Mouse (Mus musculus) thymus, adult 2 months (tissue): ENCODE data around the gene Fbxo5. TPM values are rescaled to one million over a fixed set of nuclear protein-coding genes. Genes with fewer than 3 reads are reported as not detected.
A peak's percentile ranks its signal among the peaks of the same experiment; 100 is the strongest.

Experiments
- DNase-seq: peaks from one replicate; pipeline ENCODE4 v3.0.0; 2021
- H3K27ac ChIP-seq: fragments of 200-500 bp; 2 replicates; pipeline ENCODE4 v1.5.1; 2012; ENCODE audit warnings: low read length, control low read depth; ENCODE audit not compliant: control insufficient read depth, insufficient read depth
- H3K27me3 ChIP-seq: fragments of 200-500 bp; 2 replicates; pipeline ENCODE4 v1.6.1; 2012; ENCODE audit warnings: mild to moderate bottlenecking, low read length, moderate library complexity, mixed read lengths; ENCODE audit not compliant: control insufficient read depth, insufficient read depth
- H3K36me3 ChIP-seq: fragments of 200-500 bp; 2 replicates; pipeline ENCODE4 v1.6.1; 2012; ENCODE audit warnings: mild to moderate bottlenecking, low read length, moderate library complexity; ENCODE audit not compliant: control insufficient read depth, insufficient read depth
- H3K4me1 ChIP-seq: fragments of 200-500 bp; replicated peaks from 2 replicates; pipeline ENCODE4 v1.6.1; 2012; ENCODE audit warnings: low read length; ENCODE audit not compliant: control insufficient read depth, insufficient read depth
- H3K4me3 ChIP-seq: fragments of 200-500 bp; 2 replicates; pipeline ENCODE4 v1.5.1; 2012; ENCODE audit warnings: mild to moderate bottlenecking, low read length, control low read depth, moderate library complexity; ENCODE audit not compliant: control insufficient read depth, insufficient read depth
- CTCF ChIP-seq: fragments of 200-500 bp; IDR thresholded peaks from 2 replicates; pipeline ENCODE4 v1.5.1; 2012; ENCODE audit warnings: mild to moderate bottlenecking, control low read depth, low read length, moderate library complexity, borderline replicate concordance; ENCODE audit not compliant: control insufficient read depth, poor library complexity, insufficient read depth; ENCODE audit errors: extremely low read depth
- POLR2A ChIP-seq: fragments of 200-500 bp; IDR thresholded peaks from 2 replicates; pipeline ENCODE4 v1.6.1; 2012; ENCODE audit warnings: mild to moderate bottlenecking, low read length, control low read depth, moderate library complexity; ENCODE audit not compliant: control insufficient read depth, poor library complexity, insufficient read depth; ENCODE audit errors: extremely low read depth
- WGBS: fragments of 180-500 bp; shearing (Covaris S2); methylation state at CpG from one replicate; pipeline ENCODE4 v1.1.7; 2018; 5-methylcytosine and 5-hydroxymethylcytosine counted together
- polyA plus RNA-seq: library from polyadenylated mRNA; depleted of rRNA; stranded (reverse); fragments of >200 nt; gene quantifications from 2 replicates; pipeline ENCODE4 v1.2.3, GENCODE M21; 2012; rRNA removed

Gene Fbxo5
- 17.6 and 23.8 TPM in 2 replicates for polyA plus RNA-seq

DNA sequence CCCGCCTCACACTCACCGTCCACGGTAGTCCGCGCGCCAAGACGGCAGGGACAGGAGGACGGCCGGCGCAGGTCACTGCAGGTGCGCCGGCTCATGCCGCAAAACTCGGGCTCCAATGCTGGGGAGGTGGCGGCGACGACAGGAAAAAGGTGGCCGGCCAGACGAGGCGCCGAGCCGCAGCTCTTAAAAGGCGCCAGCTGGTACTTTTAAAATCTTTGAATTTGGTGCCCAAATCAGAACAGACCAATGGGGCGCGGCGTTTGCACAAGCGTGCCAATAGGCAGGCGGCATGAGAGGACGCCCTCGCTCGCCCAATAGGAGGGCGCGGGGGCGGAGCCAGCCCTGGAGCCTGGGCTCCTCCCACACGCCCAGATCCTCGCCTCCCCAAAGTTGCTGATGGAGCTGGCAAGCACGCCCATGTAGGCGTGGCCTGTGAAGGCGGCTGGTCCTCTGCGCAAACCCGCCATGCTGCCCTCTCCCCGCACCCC is at the start of gene Fbxo5:
TSS of gene Fbxo5 (minus strand) at position 358 of the 488 bp plus-strand sequence.
- peaks cover 16% of the 10 kb centered on the region for H3K4me1 ChIP-seq
- no peaks in the 10 kb centered on the region for H3K27me3 ChIP-seq
- DNase-seq = peak; percentile 98
- 0 out of 2 replicates have a peak, but pooled peaks have one; percentile 44 for TF ChIP-seq POLR2A
- TF ChIP-seq CTCF = no peak
- H3K36me3 ChIP-seq = peaks cover 19% of the 10 kb centered on the region
- under 1% methylated on average over 42 of the region's 42 CpGs for WGBS
- peak within 1 kb of the TSS; percentile 57 for H3K4me3 ChIP-seq
- peak within 1 kb of the TSS; percentile 64 for H3K27ac ChIP-seq

GRCm38 (mm10) chr10:5853290-5853868 is 48.0 kb upstream of the Fbxo5 start:
- H3K36me3 ChIP-seq = no peaks in the 10 kb centered on the region
- no peak for DNase-seq

GRCm38 (mm10) chr10:5846939-5847338 is 41.5 kb upstream of the Fbxo5 start:
- Histone ChIP-seq H3K27me3 (no peaks in the 10 kb centered on the region), H3K27ac (no peak overlapping the region), H3K4me1 (no peaks in the 10 kb centered on the region), H3K4me3 (no peak overlapping the region), H3K36me3 (no peaks in the 10 kb centered on the region)
- WGBS = 23% methylated on average over 2 of the region's 2 CpGs
- DNase-seq = no peak
- TF ChIP-seq CTCF (no peak), POLR2A (no peak)

More at GRCm38 (mm10) chr10:5853290-5853868, 48.0 kb upstream of the Fbxo5 start:
- no peak overlapping the region for H3K27ac ChIP-seq
- TF ChIP-seq POLR2A = no peak
- TF ChIP-seq CTCF = no peak
- H3K4me1 ChIP-seq = no peaks in the 10 kb centered on the region
- H3K27me3 ChIP-seq = no peaks in the 10 kb centered on the region
- H3K4me3 ChIP-seq = no peak overlapping the region
- WGBS = 88% methylated on average over 8 of the region's 8 CpGs

GRCm38 (mm10) chr10:5841369-5841768 is 36.0 kb upstream of the Fbxo5 start:
- H3K4me1 ChIP-seq = no peaks in the 10 kb centered on the region
- TF ChIP-seq POLR2A = no peak
- TF ChIP-seq CTCF = no peak
- DNase-seq = peak; percentile 68
- H3K27ac ChIP-seq = no peak overlapping the region
- H3K36me3 ChIP-seq = no peaks in the 10 kb centered on the region
- H3K4me3 ChIP-seq = no peak overlapping the region
- no peaks in the 10 kb centered on the region for H3K27me3 ChIP-seq
- 81% methylated on average over 4 of the region's 4 CpGs for whole genome bisulfite sequencing

DNA sequence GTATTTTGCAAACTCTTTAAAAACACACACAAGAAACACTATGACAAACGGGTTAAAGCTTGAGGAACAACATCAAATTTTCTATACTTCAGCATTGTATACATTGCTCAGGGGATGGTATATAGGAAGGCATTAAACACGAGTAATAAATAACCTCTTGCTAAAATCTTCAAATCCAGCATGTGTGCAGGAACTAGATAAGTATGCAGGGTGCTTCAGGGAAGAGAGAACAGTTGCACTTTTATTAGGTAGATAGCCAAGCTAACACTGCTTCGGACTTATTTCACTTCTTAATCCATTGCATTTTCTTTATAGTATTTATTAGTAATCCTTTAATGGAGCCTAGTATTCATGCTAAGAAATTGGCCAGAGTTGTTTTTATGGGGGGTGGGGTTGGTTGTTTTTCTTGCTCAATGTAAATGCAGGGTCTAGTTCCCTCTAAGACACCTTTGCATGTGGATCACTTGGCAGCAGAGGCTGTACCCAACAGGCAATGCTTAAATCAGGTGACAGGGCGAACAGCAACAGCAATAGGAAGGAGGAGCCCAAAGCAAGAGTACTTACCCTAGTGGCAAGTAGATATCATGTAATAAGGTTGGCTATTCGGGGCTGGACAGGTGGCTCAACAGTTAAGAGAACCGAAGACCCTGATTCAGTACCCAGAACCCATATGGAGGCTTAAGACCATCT is 21.1 kb upstream of the Fbxo5 start:
- no peak for TF ChIP-seq CTCF
- no peak for TF ChIP-seq POLR2A
- peaks cover 7% of the 10 kb centered on the region; the same call in 1 of the 2 replicates for H3K4me1 ChIP-seq
- DNase-seq = no peak
- no peaks in the 10 kb centered on the region for H3K36me3 ChIP-seq
- H3K4me3 ChIP-seq = no peak overlapping the region
- H3K27ac ChIP-seq = no peak overlapping the region
- WGBS = 82% methylated on average over 6 of the region's 6 CpGs
- no peaks in the 10 kb centered on the region for H3K27me3 ChIP-seq

DNA sequence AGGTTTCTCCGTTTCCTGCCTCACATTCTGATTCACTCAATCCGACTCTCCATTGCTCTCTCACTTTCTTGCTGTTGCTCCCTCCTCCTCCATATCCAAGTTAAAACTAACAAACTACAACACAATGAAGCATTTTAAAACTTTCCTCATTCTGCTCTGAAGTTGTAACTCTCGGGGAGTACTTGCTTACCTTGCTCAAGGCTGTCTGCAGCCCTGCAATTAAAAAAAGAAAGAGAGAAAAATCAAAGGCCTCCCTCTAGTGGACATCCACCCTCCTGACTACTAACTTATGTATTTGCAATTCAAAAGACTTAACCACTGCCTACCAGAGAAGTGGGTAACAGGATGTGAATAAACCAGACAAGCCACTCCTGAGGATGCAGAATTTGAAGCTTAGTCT is 19.4 kb upstream of the Fbxo5 start:
- H3K4me1 ChIP-seq = peaks cover 7% of the 10 kb centered on the region; the same call in 1 of the 2 replicates
- no peak overlapping the region; the same call in 1 of the 2 replicates for H3K27ac ChIP-seq
- peaks cover under 1% of the 10 kb centered on the region for H3K36me3 ChIP-seq
- WGBS = under 1% methylated on average over 3 of the region's 3 CpGs
- TF ChIP-seq POLR2A = no peak
- TF ChIP-seq CTCF = no peak
- H3K27me3 ChIP-seq = no peaks in the 10 kb centered on the region
- no peak overlapping the region for H3K4me3 ChIP-seq
- peak; percentile 46 for DNase-seq
